In genomic region chr6:12258940-12259481, GRCm38 (mm10) we compare ENCODE assay signal across 15 mouse cellular contexts.
DNase-seq lines count a peak whose midpoint lies in the region; ATAC-seq and TF ChIP-seq lines count a peak whose summit lies in the region.
"Had no signal": no experiment of that assay in that cellular context is flagged by ENCODE, and none has a peak within 500 bp of the region (broad histone marks: within the 10 kb centered on the region; RNA-seq: fewer than 3 reads in every experiment).

No protein-coding gene starts in this region.

- peak; percentile 42 for ATAC-seq in forebrain, embryonic 11.5 days (replicated peaks; ENCODE audit: low FRiP score)
- peak; percentile 54; the same call in 1 of the 2 replicates for ATAC-seq in hindbrain, embryonic 14.5 days (ENCODE audit: low FRiP score)
- peak; percentile 57 for ATAC-seq in midbrain, postnatal 0 days (ENCODE audit: low FRiP score)
- no peak for ATAC-seq in stomach, postnatal 0 days (ENCODE audit: low FRiP score, low TSS enrichment)
- no peak for ATAC-seq in erythroid progenitor cell, adult 5-6 weeks (replicated peaks; ENCODE audit: low FRiP score, poor library complexity, severe bottlenecking)
- ATAC-seq: inflammation-experienced regulatory T-cells, adult 6 months; Patski had no signal

- 36% methylated on average over 7 of the region's 7 CpGs for WGBS in forebrain, embryonic 11.5 days
- WGBS in hindbrain, embryonic 14.5 days, result 8% methylated on average over 7 of the region's 7 CpGs
- WGBS in midbrain, postnatal 0 days, result 7% methylated on average over 7 of the region's 7 CpGs
- WGBS in stomach, postnatal 0 days, result 79% methylated on average over 7 of the region's 7 CpGs

- no peak; the same call in 1 of the 2 replicates for TF ChIP-seq CTCF in midbrain, postnatal 0 days (IDR thresholded peaks at IDR 0.05)
- TF ChIP-seq CTCF in stomach, postnatal 0 days (IDR thresholded peaks at IDR 0.05; ENCODE audit: low read depth), result no peak

- no peak overlapping the region for H3K27ac ChIP-seq in forebrain, embryonic 11.5 days (ENCODE audit: low read depth, low read length)
- peak overlapping the region; percentile 84 for H3K27ac ChIP-seq in hindbrain, embryonic 14.5 days
- H3K27ac ChIP-seq in midbrain, postnatal 0 days (ENCODE audit: low read depth, low read length), result peak overlapping the region; percentile 47
- no peak overlapping the region for H3K27ac ChIP-seq in stomach, postnatal 0 days (replicated peaks)
- H3K27ac ChIP-seq: stomach, embryonic 15.5 days had no signal

- no peak overlapping the region for H3K9ac ChIP-seq in forebrain, embryonic 11.5 days (ENCODE audit: low read length)
- peak overlapping the region; percentile 26 for H3K9ac ChIP-seq in hindbrain, embryonic 14.5 days
- H3K9ac ChIP-seq in midbrain, postnatal 0 days (replicated peaks; ENCODE audit: low read length, poor library complexity, severe bottlenecking), result 0 out of 2 replicates have a peak overlapping the region, but pooled peaks have one; percentile 33
- H3K9ac ChIP-seq in stomach, postnatal 0 days (ENCODE audit: low read length), result no peak overlapping the region
- H3K9ac ChIP-seq: stomach, embryonic 15.5 days had no signal

- intact Hi-C loops in heart, postnatal 25 days (cut with DNase I), result no loop called here

- no peaks in the 10 kb centered on the region for H3K36me3 ChIP-seq in forebrain, embryonic 11.5 days (ENCODE audit: control insufficient read depth, insufficient read depth, low read length)
- no peaks in the 10 kb centered on the region for H3K36me3 ChIP-seq in hindbrain, embryonic 14.5 days (replicated peaks; ENCODE audit: control insufficient read depth, insufficient read depth)
- no peaks in the 10 kb centered on the region for H3K36me3 ChIP-seq in midbrain, postnatal 0 days (ENCODE audit: insufficient read depth, low read length)
- H3K36me3 ChIP-seq in stomach, postnatal 0 days (ENCODE audit: control insufficient read depth, insufficient read depth, low read length), result no peaks in the 10 kb centered on the region
- H3K36me3 ChIP-seq: stomach, embryonic 15.5 days had no signal

- peaks cover 7% of the 10 kb centered on the region for H3K4me1 ChIP-seq in forebrain, embryonic 11.5 days (replicated peaks; ENCODE audit: control insufficient read depth, insufficient read depth, low read length)
- peaks cover 15% of the 10 kb centered on the region for H3K4me1 ChIP-seq in hindbrain, embryonic 14.5 days (replicated peaks; ENCODE audit: control insufficient read depth, insufficient read depth, low read length)
- H3K4me1 ChIP-seq in midbrain, postnatal 0 days (ENCODE audit: insufficient read depth, low read length), result no peaks in the 10 kb centered on the region
- H3K4me1 ChIP-seq in stomach, postnatal 0 days (replicated peaks; ENCODE audit: control insufficient read depth, insufficient read depth), result no peaks in the 10 kb centered on the region
- H3K4me1 ChIP-seq: stomach, embryonic 15.5 days had no signal

- peak overlapping the region; percentile 37 for H3K4me2 ChIP-seq in forebrain, embryonic 11.5 days (ENCODE audit: low read depth, low read length, severe bottlenecking)
- H3K4me2 ChIP-seq in hindbrain, embryonic 14.5 days (replicated peaks), result peak overlapping the region; percentile 43
- H3K4me2 ChIP-seq in midbrain, postnatal 0 days (ENCODE audit: low read depth, low read length, poor library complexity, severe bottlenecking), result peak overlapping the region; percentile 41
- H3K4me2 ChIP-seq in stomach, postnatal 0 days (replicated peaks; ENCODE audit: low read depth), result no peak overlapping the region
- H3K4me2 ChIP-seq: stomach, embryonic 15.5 days had no signal

- DNase-seq in embryo, embryonic 10.5 days (ENCODE audit: low spot score), result peak; percentile 50
- no peak for DNase-seq in forebrain, embryonic 11.5 days (ENCODE audit: low spot score)
- peak; percentile 45 for DNase-seq in hindbrain, embryonic 14.5 days (ENCODE audit: low spot score)
- peak; percentile 40 for DNase-seq in midbrain, postnatal 0 days (ENCODE audit: low spot score)
- DNase-seq in stomach, postnatal 0 days (ENCODE audit: low spot score), result no peak
- no peak for DNase-seq in heart, postnatal 25 days (ENCODE audit: low spot score)
- DNase-seq: adrenal gland, postnatal 36 days; cerebellum, adult 11 months; gastrocnemius, postnatal 14 days; right cerebral cortex, postnatal 4 days; thymus, postnatal 4 days had no signal

- no peak for TF ChIP-seq EP300 in stomach, postnatal 0 days (optimal IDR thresholded peaks at IDR 0.05)

- H3K27me3 ChIP-seq in forebrain, embryonic 11.5 days (ENCODE audit: control insufficient read depth, insufficient read depth, low read length), result no peaks in the 10 kb centered on the region
- no peaks in the 10 kb centered on the region for H3K27me3 ChIP-seq in hindbrain, embryonic 14.5 days (ENCODE audit: control insufficient read depth, insufficient read depth, low read length)
- no peaks in the 10 kb centered on the region for H3K27me3 ChIP-seq in midbrain, postnatal 0 days (ENCODE audit: insufficient read depth, low read length)
- H3K27me3 ChIP-seq in stomach, postnatal 0 days (ENCODE audit: control insufficient read depth, insufficient read depth, low read length), result no peaks in the 10 kb centered on the region
- H3K27me3 ChIP-seq: stomach, embryonic 15.5 days had no signal

- H3K4me3 ChIP-seq in forebrain, embryonic 11.5 days (ENCODE audit: low read depth, low read length), result no peak overlapping the region
- 0 out of 2 replicates have a peak overlapping the region, but pooled peaks have one; percentile 0 for H3K4me3 ChIP-seq in hindbrain, embryonic 14.5 days (replicated peaks; ENCODE audit: low read length)
- H3K4me3 ChIP-seq in midbrain, postnatal 0 days (ENCODE audit: low read depth, low read length), result peak overlapping the region; percentile 5; the same call in 1 of the 2 replicates
- H3K4me3 ChIP-seq in stomach, postnatal 0 days (ENCODE audit: low read depth, low read length), result no peak overlapping the region
- H3K4me3 ChIP-seq: stomach, embryonic 15.5 days had no signal

- H3K9me3 ChIP-seq in forebrain, embryonic 11.5 days (ENCODE audit: control insufficient read depth, low read length), result no peaks in the 10 kb centered on the region
- H3K9me3 ChIP-seq in hindbrain, embryonic 14.5 days (ENCODE audit: control insufficient read depth, low read length), result no peaks in the 10 kb centered on the region
- no peaks in the 10 kb centered on the region for H3K9me3 ChIP-seq in midbrain, postnatal 0 days (ENCODE audit: low read length)
- H3K9me3 ChIP-seq in stomach, postnatal 0 days (ENCODE audit: control insufficient read depth, low read length), result no peaks in the 10 kb centered on the region
- H3K9me3 ChIP-seq: stomach, embryonic 15.5 days had no signal

Comparison
In these comparisons a context has a peak if more than half of its experiments do, and no peak if none do; other contexts are left out.
1. DNase-seq: peak in embryo, embryonic 10.5 days (single experiment), hindbrain, embryonic 14.5 days (single experiment) and midbrain, postnatal 0 days (single experiment); none in forebrain, embryonic 11.5 days (single experiment), stomach, postnatal 0 days (single experiment) and heart, postnatal 25 days (single experiment).
2. ATAC-seq: peak in forebrain, embryonic 11.5 days (single experiment), hindbrain, embryonic 14.5 days (single experiment) and midbrain, postnatal 0 days (single experiment); none in stomach, postnatal 0 days (single experiment) and erythroid progenitor cell, adult 5-6 weeks (single experiment).
3. H3K27ac ChIP-seq: peak in hindbrain, embryonic 14.5 days (single experiment) and midbrain, postnatal 0 days (single experiment); none in forebrain, embryonic 11.5 days (single experiment) and stomach, postnatal 0 days (single experiment).
4. H3K4me3 ChIP-seq: peak in hindbrain, embryonic 14.5 days (single experiment) and midbrain, postnatal 0 days (single experiment); none in forebrain, embryonic 11.5 days (single experiment) and stomach, postnatal 0 days (single experiment).
5. H3K9ac ChIP-seq: peak in hindbrain, embryonic 14.5 days (single experiment) and midbrain, postnatal 0 days (single experiment); none in forebrain, embryonic 11.5 days (single experiment) and stomach, postnatal 0 days (single experiment).